Mouse (Mus musculus) neutrophil, adult 5-6 weeks (primary cell): ENCODE measurements around the gene Large1. TPM values are rescaled to one million over a fixed set of nuclear protein-coding genes. Genes with fewer than 3 reads are reported as not detected.
"Not testable (repeated sequence)": the region's sequence is repeated elsewhere in the genome, so short reads cannot be mapped to it uniquely, and the experiment has no call there.

Source experiments
- ATAC-seq: fragments of 151-379, 151-347 bp; 2 replicates; pipeline ENCODE4 v1.8.0; 2017; ENCODE audit warnings: mild to moderate bottlenecking, moderate TSS enrichment; ENCODE audit not compliant: insufficient number of reproducible peaks, poor library complexity, low FRiP score, severe bottlenecking; ENCODE audit errors: extremely low read depth
- total RNA-seq: library from RNA; stranded (forward); fragments of 200-1000 nt; gene quantifications from 2 replicates; pipeline ENCODE4 v1.2.3, GENCODE M21; 2017

Gene Large1
- 0.37 and 1.0 TPM in 2 replicates for total RNA-seq

GRCm38 (mm10) chr8:73353108-73353793 is at the start of gene Large1:
Large1 (minus strand) TSS chr8:73353540.
- ATAC-seq: peak; percentile 89

DNA sequence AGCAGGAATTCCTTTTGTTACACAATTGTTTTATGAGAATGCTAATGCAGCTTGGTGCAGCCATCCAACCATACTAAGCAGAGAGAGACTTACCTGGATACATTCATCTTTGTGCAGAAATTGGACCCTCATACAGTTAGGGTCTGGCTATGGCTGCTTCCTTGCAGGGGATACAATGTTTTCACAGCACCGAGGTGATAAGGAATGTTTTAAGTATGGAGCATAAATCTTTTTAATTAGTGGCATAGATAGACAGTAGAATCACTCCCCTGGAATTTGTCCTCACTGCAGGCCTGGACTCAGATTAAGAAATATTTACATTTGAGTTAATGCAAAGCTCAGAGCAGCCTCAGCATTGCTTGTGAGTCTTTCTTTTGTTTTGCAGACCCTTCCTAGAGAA is 47.0 kb upstream of the Large1 start:
- no peak for ATAC-seq

DNA sequence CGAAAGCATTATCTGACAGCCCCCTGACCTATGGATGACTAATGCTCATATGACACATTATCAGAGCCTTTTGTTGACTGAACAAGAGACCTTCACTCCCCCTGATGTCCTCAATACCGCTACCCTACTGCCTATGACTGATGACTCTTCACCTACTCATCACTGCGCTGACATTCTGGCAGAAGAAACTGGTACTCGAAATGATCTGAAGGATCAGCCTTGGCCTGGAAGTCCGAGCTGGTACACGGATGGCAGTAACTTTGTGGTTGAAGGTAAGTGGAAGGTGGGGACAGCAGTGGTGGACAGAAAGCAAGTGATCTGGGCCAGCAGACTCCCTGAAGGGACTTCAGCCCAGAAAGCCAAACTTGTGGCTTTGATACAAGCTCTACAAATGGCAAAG is 19.7 kb upstream of the Large1 start:
- not testable (repeated sequence) for ATAC-seq

DNA sequence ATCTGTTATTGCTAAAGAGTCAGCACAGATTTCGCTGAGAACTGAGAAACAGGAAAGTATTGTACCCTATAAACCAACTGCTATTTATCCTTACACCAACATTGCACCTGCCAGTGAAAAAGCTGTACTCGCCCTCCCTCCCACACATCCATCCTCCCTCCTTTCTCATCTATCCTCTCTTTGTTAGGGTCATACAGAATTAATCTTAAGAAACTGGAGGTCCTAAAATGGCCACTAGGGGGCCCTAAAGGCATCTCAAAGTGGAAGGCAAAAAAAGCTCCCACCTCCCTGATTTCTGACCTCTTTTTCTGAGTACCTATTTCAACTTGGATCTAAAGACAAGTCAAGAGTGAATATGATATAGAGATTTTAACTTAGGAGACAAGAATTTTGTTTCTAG is 2.6 kb upstream of the Large1 start:
- no peak for ATAC-seq

- no peak for ATAC-seq
Observed at GRCm38 (mm10) chr8:73354201-73354881, 1.0 kb upstream of the Large1 start.

DNA sequence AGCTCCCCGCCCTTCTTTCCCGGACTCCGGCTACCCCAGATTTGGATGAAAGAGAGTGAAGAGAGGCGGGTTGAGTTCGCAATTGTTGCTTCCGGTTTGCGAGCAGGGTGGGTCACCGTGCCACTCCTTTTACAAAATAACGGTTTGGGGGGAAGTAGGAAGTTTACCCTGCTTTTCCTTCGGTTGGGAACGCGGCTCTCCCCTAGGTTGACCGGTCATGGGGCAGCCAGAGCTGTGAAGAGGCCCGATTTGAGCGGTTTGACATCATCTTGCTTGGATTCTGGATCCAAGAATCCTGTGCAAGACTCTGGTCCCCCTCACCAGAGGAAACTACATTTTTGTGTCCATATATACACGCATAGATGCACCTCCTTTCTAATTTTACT is 447 bp upstream of the Large1 start:
- ATAC-seq: no peak

DNA sequence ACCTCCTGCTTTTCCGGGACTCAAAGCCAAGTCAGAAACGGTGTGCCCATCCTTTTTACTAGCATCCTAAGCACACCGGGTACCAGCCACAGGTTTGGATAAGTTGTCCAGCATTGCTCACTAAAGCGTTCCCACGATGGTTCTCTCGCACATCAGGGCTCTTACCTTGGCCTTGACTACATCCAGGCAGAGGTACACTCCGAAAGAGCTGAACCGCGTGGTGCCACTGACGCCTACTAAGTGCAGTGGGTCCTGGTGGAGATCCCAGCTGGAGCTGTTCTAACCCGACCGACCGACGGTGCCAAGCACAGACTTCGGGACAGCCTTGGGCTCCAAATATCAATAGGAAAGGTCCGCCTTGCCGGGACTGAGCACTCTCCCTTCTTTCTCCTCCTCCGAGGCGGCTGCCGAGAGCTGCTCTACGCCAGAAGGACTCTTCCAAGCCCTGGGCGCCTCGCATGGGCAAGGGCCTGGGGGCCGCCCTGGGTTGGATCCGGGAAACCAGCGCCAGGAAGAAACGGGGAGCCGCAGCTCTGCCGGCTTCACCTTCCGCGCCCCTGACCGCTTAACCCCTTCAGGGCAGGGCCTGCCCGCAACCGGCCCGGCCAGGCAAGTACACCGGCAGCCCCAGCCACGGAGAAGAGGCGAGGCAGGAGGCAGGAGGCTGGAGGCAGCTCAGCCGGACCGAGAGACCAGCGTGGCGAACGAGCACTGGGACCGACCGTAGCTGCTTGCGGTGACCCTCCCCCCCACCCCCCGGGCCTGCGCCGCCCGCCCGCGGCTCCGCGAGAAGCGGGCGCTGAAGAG is 836 bp downstream of the Large1 start:
- no peak for ATAC-seq

DNA sequence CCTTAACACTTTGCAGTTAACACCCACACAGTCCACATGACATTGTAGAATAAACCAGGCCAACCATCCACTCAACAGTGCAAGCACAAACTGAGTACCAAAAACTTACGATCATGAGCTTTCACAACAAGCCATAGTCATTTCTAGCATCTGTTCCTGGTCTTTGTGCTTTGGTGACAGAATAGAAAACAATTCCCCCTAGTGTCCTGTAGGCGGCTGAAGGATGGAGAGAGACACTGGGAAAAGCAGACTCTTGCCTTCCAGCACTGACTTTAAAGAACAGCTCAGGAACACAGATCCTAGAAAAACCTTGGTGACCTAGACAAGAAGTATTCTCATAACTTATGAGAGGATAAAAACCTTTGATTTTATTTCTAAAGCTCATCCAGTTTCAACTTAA is 3.0 kb downstream of the Large1 start:
- ATAC-seq: no peak

GRCm38 (mm10) chr8:73342761-73343395 is 10.5 kb downstream of the Large1 start:
- ATAC-seq: no peak

GRCm38 (mm10) chr8:73336845-73337244 is 16.5 kb downstream of the Large1 start:
- ATAC-seq: no peak

- no peak for ATAC-seq
Observed at GRCm38 (mm10) chr8:73329131-73329530, 24.2 kb downstream of the Large1 start.

- no peak for ATAC-seq
Observed at GRCm38 (mm10) chr8:73328056-73328455, 25.3 kb downstream of the Large1 start.

- ATAC-seq: no peak
Observed at GRCm38 (mm10) chr8:73324667-73325066, 28.7 kb downstream of the Large1 start.

- no peak for ATAC-seq
Observed at GRCm38 (mm10) chr8:73323591-73323990, 29.7 kb downstream of the Large1 start.

- peak; percentile 100 for ATAC-seq
Observed at GRCm38 (mm10) chr8:73319500-73319899, 33.8 kb downstream of the Large1 start.

GRCm38 (mm10) chr8:73313911-73314310 is 39.4 kb downstream of the Large1 start:
- ATAC-seq: no peak

DNA sequence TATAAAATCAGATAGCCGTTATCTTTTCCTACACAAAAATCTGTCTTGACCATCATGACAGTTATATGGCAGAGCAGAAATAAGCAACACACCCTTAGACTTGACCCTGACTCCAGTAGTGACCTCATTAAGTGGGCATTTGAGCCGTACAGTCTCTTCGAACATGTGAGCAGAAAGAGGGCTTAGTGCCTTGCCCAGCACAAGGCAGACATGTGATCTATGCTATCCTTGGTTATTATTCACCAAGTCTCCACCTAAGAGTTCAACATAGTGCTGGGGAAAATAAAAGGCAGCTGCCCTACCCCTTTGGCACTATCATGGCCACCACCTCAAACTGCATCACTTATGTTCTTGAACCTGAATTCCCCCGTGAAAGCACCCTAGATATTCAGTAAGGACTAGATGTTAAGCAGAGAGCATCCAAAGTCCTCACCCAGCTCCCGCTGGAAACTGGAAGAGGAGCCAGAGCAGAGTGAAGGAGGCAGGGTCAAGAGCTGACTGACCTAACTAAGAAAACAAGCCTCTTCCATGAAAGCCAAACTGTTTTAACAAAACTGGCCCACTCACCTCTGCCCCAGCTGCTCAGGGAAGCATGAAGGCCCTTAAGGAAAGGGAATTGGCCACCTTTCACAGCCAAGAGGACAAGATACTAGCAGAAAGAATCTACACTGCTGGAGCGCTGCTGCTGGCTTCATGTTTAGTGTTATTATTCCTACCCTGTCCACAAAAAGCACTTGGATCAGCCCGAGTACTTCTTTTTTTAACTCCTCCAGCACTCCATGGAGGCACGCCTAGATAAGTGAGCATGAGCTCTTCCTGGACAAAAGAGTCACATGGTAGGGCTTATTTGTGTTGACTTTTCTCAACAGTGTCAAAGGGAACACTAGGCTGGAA is 40.4 kb downstream of the Large1 start:
- no peak for ATAC-seq

- ATAC-seq: no peak
Observed at GRCm38 (mm10) chr8:73310471-73310870, 42.9 kb downstream of the Large1 start.
